Mouse (Mus musculus) myocyte (in vitro differentiated cells): ENCODE results near the gene Churc1.

Experiments
- CEBPB ChIP-seq: IDR thresholded peaks from 2 replicates; pipeline ENCODE4 v1.6.1; 2011; ENCODE audit warnings: mild to moderate bottlenecking, moderate library complexity; ENCODE audit not compliant: poor library complexity, insufficient read depth, severe bottlenecking
- E2F4 ChIP-seq: IDR thresholded peaks from one replicate; pipeline ENCODE4 v1.6.1; 2011; ENCODE audit warnings: mild to moderate bottlenecking, control low read depth, moderate library complexity; ENCODE audit not compliant: insufficient read depth
- MYOD1 ChIP-seq, 3 experiments: IDR thresholded peaks; one replicate each; pipeline ENCODE4 v1.6.1; 2011; ENCODE audit warnings: control low read depth in 2 of 3, low read depth in 2 of 3, mild to moderate bottlenecking in 2 of 3, moderate library complexity in 1 of 3; ENCODE audit not compliant: insufficient read length in 2 of 3, control insufficient read depth in 1 of 3
- POLR2A ChIP-seq: IDR thresholded peaks from one replicate; pipeline ENCODE4 v1.6.1; 2011; ENCODE audit warnings: low read depth, mild to moderate bottlenecking, control low read depth, moderate library complexity; ENCODE audit not compliant: insufficient read length
- POLR2AphosphoS2 ChIP-seq: IDR thresholded peaks from one replicate; pipeline ENCODE4 v1.6.1; 2011; ENCODE audit warnings: low read depth, control low read depth; ENCODE audit not compliant: insufficient read length
- REST ChIP-seq: IDR thresholded peaks from one replicate; pipeline ENCODE4 v1.6.1; 2011; ENCODE audit warnings: mild to moderate bottlenecking, control low read depth, moderate library complexity; ENCODE audit not compliant: insufficient read depth, insufficient read length
- SRF ChIP-seq: IDR thresholded peaks from one replicate; pipeline ENCODE4 v1.6.1; 2011; ENCODE audit warnings: low read depth; ENCODE audit not compliant: control insufficient read depth, insufficient read length
- TCF12 ChIP-seq: IDR thresholded peaks from one replicate; pipeline ENCODE4 v1.6.1; 2011; ENCODE audit warnings: mild to moderate bottlenecking, control low read depth; ENCODE audit not compliant: poor library complexity, insufficient read depth, severe bottlenecking
- USF1 ChIP-seq: IDR thresholded peaks from one replicate; pipeline ENCODE4 v1.6.1; 2011; ENCODE audit warnings: low read depth, mild to moderate bottlenecking, control low read depth, moderate library complexity

DNA sequence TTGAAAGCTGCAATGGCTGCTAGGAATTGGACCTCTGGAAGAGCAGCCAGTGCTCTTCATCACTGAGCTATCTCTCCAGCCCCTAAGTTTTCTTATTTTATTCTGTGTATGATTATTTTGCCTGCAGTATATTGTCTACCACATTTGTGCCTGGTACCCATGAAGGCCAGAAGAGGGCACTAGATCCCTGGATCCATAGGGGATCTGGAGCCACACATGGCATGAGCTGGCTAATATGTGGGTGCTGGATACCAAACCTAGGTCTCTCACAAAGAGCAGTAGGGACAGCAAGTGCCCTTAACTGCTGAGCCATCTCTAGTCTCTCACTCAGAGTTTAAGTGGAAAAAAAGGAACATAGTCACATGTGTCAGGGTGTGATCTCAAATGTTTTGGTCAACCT lies 12.5 kb downstream of the Churc1 start:
- no peak for TF ChIP-seq POLR2A
- TF ChIP-seq CEBPB = no peak
- TF ChIP-seq USF1 = no peak
- TF ChIP-seq POLR2AphosphoS2 = no peak
- no peak for TF ChIP-seq E2F4
- no peak for TF ChIP-seq MYOD1 (IDR thresholded peaks at IDR 0.05; ENCODE audit: control insufficient read depth in 1 of 3, insufficient read length in 2 of 3, low read depth in 2 of 3)
- TF ChIP-seq REST = no peak
- TF ChIP-seq SRF = no peak
- TF ChIP-seq TCF12 = no peak
